Mouse (Mus musculus): ENCODE measurements around the gene Atp11a. TPM values are rescaled to one million over a fixed set of nuclear protein-coding genes. Genes with fewer than 3 reads are reported as not detected.

Gene Atp11a
- total and polyA plus RNA-seq, 3 experiments: 20.9 to 39.7 TPM; not detected in 1

DNA sequence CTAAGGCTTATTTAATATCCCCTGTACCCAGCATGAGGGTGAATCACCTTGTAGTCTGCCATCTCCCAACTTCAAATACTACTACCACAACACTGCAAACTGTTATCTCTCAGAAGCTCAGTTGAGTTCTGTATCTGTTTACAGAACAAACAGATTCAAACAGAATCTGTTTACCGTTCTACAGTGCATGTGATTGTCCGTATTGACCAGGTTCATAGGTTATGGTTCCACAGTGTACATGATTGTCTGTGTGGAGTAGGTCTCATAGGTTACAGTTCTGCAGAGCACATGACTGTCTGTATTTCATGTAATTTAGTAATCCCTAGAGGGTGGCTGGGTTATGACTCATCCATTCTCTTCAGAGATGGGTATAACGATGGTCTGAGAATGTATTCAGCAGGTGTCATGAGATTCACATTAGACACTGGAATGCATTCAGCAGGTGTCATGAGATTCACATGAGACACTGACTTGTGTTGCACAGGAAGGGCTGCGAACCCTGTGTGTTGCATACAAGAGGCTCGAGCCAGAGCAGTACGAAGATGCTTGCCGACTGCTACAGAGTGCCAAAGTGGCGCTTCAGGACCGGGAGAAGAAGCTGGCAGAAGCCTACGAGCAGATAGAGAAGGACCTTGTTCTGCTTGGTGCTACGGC, 85.7 kb downstream of the Atp11a start:
- Histone ChIP-seq H3K79me2 (ENCODE audit: control insufficient read depth, insufficient read depth, low read length, poor library complexity) (no peaks in the 10 kb centered on the region), H3K9ac (ENCODE audit: control insufficient read depth, low read depth, low read length, poor library complexity, severe bottlenecking) (no peak overlapping the region), H3K36me3 (ENCODE audit: control insufficient read depth in 1 of 2, insufficient read depth in 2 of 2, low read length in 2 of 2) (no peaks in the 10 kb centered on the region; a peak in 1 of 4 replicates), H3K9me3 (replicated peaks; ENCODE audit: insufficient read depth, low read length) (no peaks in the 10 kb centered on the region), H3K27me3 (ENCODE audit: control insufficient read depth in 1 of 2, insufficient read depth in 2 of 2, low read length in 2 of 2) (no peaks in the 10 kb centered on the region), H3K4me3 (ENCODE audit: control insufficient read depth in 1 of 2, insufficient read depth in 1 of 2, low read depth in 2 of 2, low read length in 2 of 2) (no peak overlapping the region), H3K27ac (ENCODE audit: control insufficient read depth, low read depth, low read length) (no peak overlapping the region), H3K4me1 (ENCODE audit: control insufficient read depth in 1 of 2, insufficient read depth in 2 of 2, low read length in 2 of 2) (no peaks in the 10 kb centered on the region)
- TF ChIP-seq POLR2AphosphoS2 (IDR thresholded peaks at IDR 0.05; ENCODE audit: low read length): no peak
- TF ChIP-seq POLR2A (IDR thresholded peaks at IDR 0.05; ENCODE audit: control insufficient read depth in 1 of 2, insufficient read depth in 1 of 2, low read depth in 1 of 2, low read length in 2 of 2, poor library complexity in 1 of 2): no peak
- TF ChIP-seq E2F4 (IDR thresholded peaks at IDR 0.05; ENCODE audit: borderline replicate concordance, low read depth, low read length): no peak
- TF ChIP-seq MAZ (IDR thresholded peaks at IDR 0.05; ENCODE audit: low read depth, low read length): no peak
- no peak for TF ChIP-seq ZKSCAN1 (IDR thresholded peaks at IDR 0.05; ENCODE audit: low read depth, low read length)
- no peak for TF ChIP-seq GABPA (IDR thresholded peaks at IDR 0.05; ENCODE audit: low read depth, low read length)
- no peak for TF ChIP-seq KAT2A (conservative IDR thresholded peaks at IDR 0.05; ENCODE audit: low read depth, low read length)
- no peak for TF ChIP-seq MYB (IDR thresholded peaks at IDR 0.05; ENCODE audit: low read depth, low read length)
- TF ChIP-seq ZNF384 (IDR thresholded peaks at IDR 0.05; ENCODE audit: low read depth, low read length): no peak
- TF ChIP-seq TCF12 (IDR thresholded peaks at IDR 0.05; ENCODE audit: low read depth, low read length): no peak
- no peak for DNase-seq (ENCODE audit: low read depth, low spot score)

DNA sequence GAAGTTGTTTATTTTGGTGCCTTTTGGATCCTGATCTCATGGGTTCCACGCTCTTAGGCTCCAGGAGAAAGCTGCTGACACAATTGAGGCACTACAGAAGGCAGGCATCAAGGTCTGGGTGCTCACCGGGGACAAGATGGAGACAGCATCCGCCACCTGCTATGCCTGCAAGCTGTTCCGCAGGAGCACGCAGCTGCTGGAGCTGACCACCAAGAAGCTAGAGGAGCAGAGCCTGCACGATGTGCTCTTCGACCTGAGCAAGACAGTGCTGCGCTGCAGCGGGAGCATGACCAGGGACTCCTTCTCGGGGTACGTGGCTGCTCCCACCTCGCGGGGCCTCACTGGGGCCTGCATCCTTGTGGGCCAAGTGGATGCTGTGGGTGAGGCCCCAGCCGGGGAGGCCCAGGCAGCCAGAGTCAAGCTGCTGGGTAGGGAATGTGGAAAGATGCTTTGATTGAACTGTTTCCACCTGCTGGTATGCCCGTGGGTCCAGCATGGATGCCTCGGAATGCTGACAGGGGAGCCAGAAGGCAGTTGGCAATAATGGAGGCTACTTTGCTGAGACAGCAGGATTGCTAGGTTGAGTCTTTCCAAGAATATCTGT, 87.6 kb downstream of the Atp11a start:
- H3K27me3 ChIP-seq (ENCODE audit: control insufficient read depth in 1 of 2, insufficient read depth in 2 of 2, low read length in 2 of 2): no peaks in the 10 kb centered on the region
- no peak for DNase-seq (ENCODE audit: low read depth, low spot score)
- no peaks in the 10 kb centered on the region for H3K4me1 ChIP-seq (ENCODE audit: control insufficient read depth in 1 of 2, insufficient read depth in 2 of 2, low read length in 2 of 2)
- H3K4me3 ChIP-seq (ENCODE audit: control insufficient read depth in 1 of 2, insufficient read depth in 1 of 2, low read depth in 2 of 2, low read length in 2 of 2): no peak overlapping the region
- no peaks in the 10 kb centered on the region for H3K9me3 ChIP-seq (replicated peaks; ENCODE audit: insufficient read depth, low read length)
- H3K79me2 ChIP-seq (ENCODE audit: control insufficient read depth, insufficient read depth, low read length, poor library complexity): no peaks in the 10 kb centered on the region
- no peak overlapping the region for H3K27ac ChIP-seq (ENCODE audit: control insufficient read depth, low read depth, low read length)
- no peak overlapping the region for H3K9ac ChIP-seq (ENCODE audit: control insufficient read depth, low read depth, low read length, poor library complexity, severe bottlenecking)
- TF ChIP-seq ZMIZ1 (IDR thresholded peaks at IDR 0.05; ENCODE audit: low read depth, low read length): no peak
- TF ChIP-seq MYB (IDR thresholded peaks at IDR 0.05; ENCODE audit: low read depth, low read length): no peak
- TF ChIP-seq MYC (IDR thresholded peaks at IDR 0.05; ENCODE audit: low read depth, low read length): no peak
- no peak for TF ChIP-seq MAZ (IDR thresholded peaks at IDR 0.05; ENCODE audit: low read depth, low read length)
- TF ChIP-seq NRF1 (IDR thresholded peaks at IDR 0.05; ENCODE audit: insufficient read depth, low read depth, low read length, poor library complexity, severe bottlenecking): no peak
- TF ChIP-seq ZKSCAN1 (IDR thresholded peaks at IDR 0.05; ENCODE audit: low read depth, low read length): no peak
- no peak for TF ChIP-seq RCOR1 (IDR thresholded peaks at IDR 0.05; ENCODE audit: low read depth, low read length)
- no peak for TF ChIP-seq CTCF (IDR thresholded peaks at IDR 0.05 in 2 of 3, conservative IDR thresholded peaks at IDR 0.05 in 1 of 3; ENCODE audit: control insufficient read depth in 1 of 3, insufficient read depth in 1 of 3, low read depth in 2 of 3, low read length in 3 of 3, poor library complexity in 1 of 3, severe bottlenecking in 1 of 3)
- no peak for TF ChIP-seq BHLHE40 (IDR thresholded peaks at IDR 0.05; ENCODE audit: borderline replicate concordance, low read depth, low read length)
- no peak for TF ChIP-seq CHD1 (IDR thresholded peaks at IDR 0.05; ENCODE audit: low read depth, low read length)
- no peak for TF ChIP-seq SMC3 (IDR thresholded peaks at IDR 0.05; ENCODE audit: low read depth, low read length)
- no peak for TF ChIP-seq USF2 (IDR thresholded peaks at IDR 0.05; ENCODE audit: borderline replicate concordance in 1 of 2, insufficient read depth in 1 of 2, low read depth in 1 of 2, low read length in 2 of 2)
- no peak for TF ChIP-seq CHD2 (IDR thresholded peaks at IDR 0.05; ENCODE audit: low read length)
- no peak for TF ChIP-seq TAL1 (IDR thresholded peaks at IDR 0.05; ENCODE audit: low read length)
- no peaks in the 10 kb centered on the region; a peak in 1 of 4 replicates for H3K36me3 ChIP-seq (ENCODE audit: control insufficient read depth in 1 of 2, insufficient read depth in 2 of 2, low read length in 2 of 2)
